Mouse (Mus musculus) olfactory bulb, adult 2 months (tissue): ENCODE measurements around the gene Hnrnpa0. TPM values are rescaled to one million over a fixed set of nuclear protein-coding genes. Genes with fewer than 3 reads are reported as not detected.
"Not testable (repeated sequence)": the region's sequence is repeated elsewhere in the genome, so short reads cannot be mapped to it uniquely, and the experiment has no call there.

Experiments used
- H3K27ac ChIP-seq: fragments of 200-500 bp; 2 replicates; pipeline ENCODE4 v1.5.1; 2012; ENCODE audit warnings: low read depth, low read length; ENCODE audit not compliant: insufficient read depth
- H3K4me1 ChIP-seq: fragments of 200-500 bp; 2 replicates; pipeline ENCODE4 v1.6.1; 2012; ENCODE audit warnings: low read length; ENCODE audit not compliant: control insufficient read depth, insufficient read depth
- H3K4me3 ChIP-seq: fragments of 200-500 bp; 2 replicates; pipeline ENCODE4 v1.5.1; 2012; ENCODE audit warnings: mild to moderate bottlenecking, low read depth, low read length, moderate library complexity; ENCODE audit not compliant: insufficient read depth
- CTCF ChIP-seq: fragments of 200-500 bp; IDR thresholded peaks from 2 replicates; pipeline ENCODE4 v1.5.1; 2012; ENCODE audit warnings: low read depth, mild to moderate bottlenecking, low read length, moderate library complexity; ENCODE audit not compliant: insufficient read depth
- POLR2A ChIP-seq: fragments of 200-500 bp; IDR thresholded peaks from 2 replicates; pipeline ENCODE4 v1.6.1; 2012; ENCODE audit warnings: mild to moderate bottlenecking, low read depth, low read length, moderate library complexity; ENCODE audit not compliant: insufficient read depth
- WGBS: fragments of 180-500 bp; shearing (Covaris S2); methylation state at CpG from one replicate; pipeline ENCODE4 v1.1.7; 2018; 5-methylcytosine and 5-hydroxymethylcytosine counted together
- polyA plus RNA-seq: library from polyadenylated mRNA; stranded (reverse); fragments of >200 nt; gene quantifications from 2 replicates; pipeline ENCODE4 v1.2.4, GENCODE M21; 2012; ENCODE audit warnings: low replicate concordance; ENCODE audit not compliant: missing spikeins, insufficient read depth, insufficient read length

The Hnrnpa0 gene
- polyA plus RNA-seq, 1 experiment, result 114 TPM

- Histone ChIP-seq H3K4me1 (peaks cover 7% of the 10 kb centered on the region), H3K27ac (peak overlapping the region; percentile 47; the same call in 1 of the 2 replicates), H3K4me3 (peak overlapping the region; percentile 65)
- 21% methylated on average over 8 of the region's 8 CpGs for WGBS
- TF ChIP-seq POLR2A (no peak), CTCF (no peak)
These were observed 28.7 kb upstream of the Hnrnpa0 start for GRCm38 (mm10) chr13:58157036-58157435.

GRCm38 (mm10) chr13:58156031-58156430 lies 27.7 kb upstream of the Hnrnpa0 start:
- Histone ChIP-seq H3K4me3 (no peak overlapping the region), H3K4me1 (peaks cover 7% of the 10 kb centered on the region), H3K27ac (no peak overlapping the region)
- TF ChIP-seq POLR2A, result no peak
- no peak for TF ChIP-seq CTCF
- 99% methylated on average over 2 of the region's 2 CpGs for WGBS

GRCm38 (mm10) chr13:58150442-58150841 lies 22.1 kb upstream of the Hnrnpa0 start:
- 86% methylated on average over 11 of the region's 11 CpGs for WGBS
- TF ChIP-seq POLR2A (no peak), CTCF (no peak)
- Histone ChIP-seq H3K4me1 (peaks cover 4% of the 10 kb centered on the region), H3K4me3 (no peak overlapping the region), H3K27ac (no peak overlapping the region)

GRCm38 (mm10) chr13:58149629-58150028 lies 21.3 kb upstream of the Hnrnpa0 start:
- 55% methylated on average over 3 of the region's 3 CpGs for WGBS
- TF ChIP-seq POLR2A, result no peak
- TF ChIP-seq CTCF, result no peak
- no peak overlapping the region for H3K27ac ChIP-seq
- H3K4me3 ChIP-seq, result no peak overlapping the region
- H3K4me1 ChIP-seq, result peaks cover 4% of the 10 kb centered on the region

GRCm38 (mm10) chr13:58149033-58149558 lies 20.7 kb upstream of the Hnrnpa0 start:
- TF ChIP-seq CTCF (no peak), POLR2A (no peak)
- Histone ChIP-seq H3K4me3 (no peak overlapping the region), H3K4me1 (peaks cover 4% of the 10 kb centered on the region), H3K27ac (no peak overlapping the region)
- 47% methylated on average over 5 of the region's 5 CpGs for WGBS

GRCm38 (mm10) chr13:58148256-58148831 lies 20.0 kb upstream of the Hnrnpa0 start:
- no peak overlapping the region for H3K27ac ChIP-seq
- TF ChIP-seq POLR2A (no peak), CTCF (no peak)
- H3K4me1 ChIP-seq, result peaks cover 4% of the 10 kb centered on the region
- WGBS, result under 1% methylated on average over 17 of the region's 17 CpGs
- H3K4me3 ChIP-seq, result peak overlapping the region; percentile 45

- no peak overlapping the region for H3K4me3 ChIP-seq
- no peak for TF ChIP-seq CTCF
- no peak for TF ChIP-seq POLR2A
- WGBS, result 78% methylated on average over 1 of the region's 1 CpGs
These were observed 19.4 kb upstream of the Hnrnpa0 start for GRCm38 (mm10) chr13:58147760-58148159.

GRCm38 (mm10) chr13:58146603-58147002 lies 18.2 kb upstream of the Hnrnpa0 start:
- H3K27ac ChIP-seq, H3K4me3 ChIP-seq, H3K4me1 ChIP-seq: not testable (repeated sequence)
- WGBS, result 95% methylated on average over 8 of the region's 8 CpGs

More at GRCm38 (mm10) chr13:58147760-58148159, 19.4 kb upstream of the Hnrnpa0 start:
- H3K27ac ChIP-seq, result no peak overlapping the region
- H3K4me1 ChIP-seq, result peaks cover 4% of the 10 kb centered on the region

- no peak for TF ChIP-seq CTCF
- no peak for TF ChIP-seq POLR2A
- H3K4me3 ChIP-seq, result no peak overlapping the region
- WGBS, result 59% methylated on average over 3 of the region's 3 CpGs
- H3K4me1 ChIP-seq, result no peaks in the 10 kb centered on the region; the same call in 1 of the 2 replicates
- H3K27ac ChIP-seq, result no peak overlapping the region
These were observed 3.3 kb upstream of the Hnrnpa0 start for GRCm38 (mm10) chr13:58131692-58132091.
